Mouse (Mus musculus): ENCODE data around the gene Srarp.

Gene Srarp

DNA sequence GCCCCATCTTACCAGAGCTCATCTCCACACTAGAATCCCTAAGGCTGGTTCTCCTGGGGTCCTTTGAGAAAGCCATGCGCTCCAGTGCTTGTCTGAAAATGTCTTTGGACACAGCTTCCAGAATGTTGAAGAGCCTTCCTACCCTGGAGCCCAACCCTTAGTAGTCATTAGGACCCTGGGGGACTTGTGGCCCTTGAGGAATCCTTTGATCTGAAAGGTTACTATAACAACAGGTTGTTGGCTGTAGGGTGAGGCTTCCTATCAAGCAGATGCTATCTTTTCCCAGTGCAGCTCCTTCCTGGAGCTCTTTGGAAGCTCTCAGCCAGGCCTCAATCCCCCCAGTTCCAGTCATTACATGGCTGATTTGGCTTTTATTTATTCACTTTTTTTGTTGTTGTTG is at the start of gene Srarp:
Gene Srarp (minus strand): TSS at position 132 of the 400 bp plus-strand sequence.
- DNase-seq = no peak

GRCm38 (mm10) chr4:141484071-141484470 is 48.2 kb upstream of the Srarp start:
- DNase-seq = peak; percentile 52

GRCm38 (mm10) chr4:141479411-141479810 is 43.5 kb upstream of the Srarp start:
- no peak for DNase-seq

- DNase-seq = no peak
Observed at GRCm38 (mm10) chr4:141478794-141479193, 42.9 kb upstream of the Srarp start.

DNA sequence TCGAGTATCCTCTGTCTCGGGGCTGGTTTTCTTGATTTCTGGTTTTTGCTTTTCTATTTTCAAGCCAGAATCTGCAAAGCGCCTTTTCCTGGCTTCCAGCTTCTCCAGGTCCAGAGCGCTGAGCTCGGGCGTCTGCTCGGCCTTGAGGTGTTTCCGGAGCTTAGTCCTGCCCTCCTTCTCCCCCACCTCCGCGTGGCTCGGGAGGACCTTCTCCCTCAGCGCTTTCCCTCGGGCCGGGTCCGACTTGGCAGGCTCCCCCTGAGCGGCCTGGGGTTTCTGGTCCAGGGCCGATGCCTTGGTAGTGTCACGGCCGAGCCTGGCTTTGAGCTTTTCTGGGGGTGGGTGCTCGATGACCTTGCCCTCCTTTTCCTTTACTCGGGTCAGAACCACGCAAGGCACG is 42.3 kb upstream of the Srarp start:
- DNase-seq = peak; percentile 32

- DNase-seq = peak; percentile 82
Observed at GRCm38 (mm10) chr4:141477681-141478102, 41.8 kb upstream of the Srarp start.

- peak; percentile 54 for DNase-seq
Observed at GRCm38 (mm10) chr4:141474431-141474830, 38.5 kb upstream of the Srarp start.

- DNase-seq = no peak
Observed at GRCm38 (mm10) chr4:141472641-141473321, 36.9 kb upstream of the Srarp start.

GRCm38 (mm10) chr4:141471491-141471890 is 35.6 kb upstream of the Srarp start:
- DNase-seq = no peak

DNA sequence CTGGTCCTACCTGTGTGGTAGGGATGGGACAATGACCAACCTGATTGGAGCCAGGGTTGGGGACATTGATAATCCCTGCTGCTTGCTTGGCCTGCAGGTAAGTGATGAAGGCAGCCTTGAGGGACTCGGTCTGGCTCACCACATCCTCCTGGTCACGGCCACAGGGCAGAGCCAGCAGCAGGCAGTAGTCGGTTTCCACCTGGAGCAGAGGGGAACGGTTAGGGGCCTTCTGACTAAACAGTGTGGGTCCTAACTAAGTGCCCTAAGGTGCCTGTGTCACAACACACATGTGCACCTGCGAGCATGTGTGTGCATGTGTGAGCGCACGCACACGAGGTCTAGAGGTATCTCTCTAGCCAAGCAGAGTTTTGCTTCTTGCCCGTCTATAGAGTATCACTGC is 33.4 kb upstream of the Srarp start:
- DNase-seq = no peak

GRCm38 (mm10) chr4:141468576-141468975 is 32.7 kb upstream of the Srarp start:
- no peak for DNase-seq

GRCm38 (mm10) chr4:141467581-141467927 is 31.6 kb upstream of the Srarp start:
- DNase-seq = no peak

DNA sequence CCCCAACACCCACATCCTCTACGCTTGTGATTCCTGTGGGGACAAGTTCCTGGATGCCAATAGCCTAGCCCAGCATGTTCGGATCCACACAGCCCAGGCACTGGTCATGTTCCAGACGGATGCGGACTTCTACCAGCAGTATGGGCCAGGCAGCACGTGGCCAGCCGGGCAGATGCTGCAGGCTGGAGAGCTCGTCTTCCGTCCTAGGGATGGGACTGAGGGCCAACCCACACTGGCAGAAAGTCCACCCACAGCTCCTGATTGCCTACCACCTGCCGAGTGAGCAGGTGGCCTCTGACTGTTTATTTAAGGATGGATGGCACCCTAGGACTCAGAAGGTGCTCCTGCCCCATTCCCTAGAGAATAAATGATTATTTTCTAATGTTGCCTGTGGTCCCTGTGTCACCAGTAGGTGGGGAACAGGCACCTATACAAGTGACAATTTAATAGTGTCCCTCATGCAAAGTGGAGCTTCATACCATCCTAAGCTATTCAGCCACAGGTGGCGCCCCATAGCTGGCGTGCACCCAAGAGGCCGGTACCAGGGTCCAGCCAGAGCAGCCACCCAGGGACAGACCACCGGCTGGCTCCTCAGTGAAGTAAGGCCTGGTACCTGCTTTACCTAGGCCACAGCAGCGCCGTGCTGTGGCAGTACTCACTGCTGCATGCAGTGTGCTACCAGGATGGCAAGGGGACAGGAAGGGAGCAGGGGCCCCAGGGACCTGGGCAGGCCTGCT is 31.1 kb upstream of the Srarp start:
- DNase-seq = no peak

- no peak for DNase-seq
Observed at GRCm38 (mm10) chr4:141466289-141466795, 30.4 kb upstream of the Srarp start.

DNA sequence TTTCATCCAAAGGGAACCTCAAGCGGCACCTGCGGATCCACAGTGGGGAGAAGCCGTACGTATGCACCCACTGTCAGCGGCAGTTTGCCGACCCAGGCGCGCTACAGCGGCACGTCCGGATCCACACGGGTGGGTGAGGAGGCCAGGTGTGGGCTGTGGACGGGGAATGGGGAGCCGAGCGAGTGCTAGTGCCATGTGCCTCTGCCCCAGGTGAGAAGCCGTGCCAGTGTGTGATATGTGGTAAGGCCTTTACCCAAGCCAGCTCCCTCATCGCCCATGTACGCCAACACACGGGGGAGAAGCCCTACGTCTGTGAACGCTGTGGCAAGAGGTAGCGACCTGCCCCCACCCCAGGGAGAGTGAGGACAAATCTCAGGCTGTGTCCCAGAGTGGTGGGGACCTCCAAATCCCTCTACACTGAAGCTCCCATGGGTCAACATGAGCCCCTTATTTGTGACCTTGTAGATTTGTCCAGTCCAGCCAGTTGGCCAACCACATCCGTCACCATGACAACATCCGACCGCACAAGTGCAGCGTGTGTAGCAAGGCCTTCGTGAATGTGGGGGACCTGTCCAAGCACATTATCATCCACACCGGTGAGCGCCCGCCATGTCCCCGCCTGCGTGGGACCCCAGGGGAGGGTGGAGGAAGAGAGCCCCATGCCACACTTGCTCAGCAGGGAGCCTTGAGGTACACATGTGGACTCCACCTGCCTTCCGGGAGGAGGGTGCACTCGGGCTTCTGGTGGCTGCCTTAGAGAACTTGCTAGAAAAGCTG is 29.8 kb upstream of the Srarp start:
- DNase-seq = no peak

- no peak for DNase-seq
Observed at GRCm38 (mm10) chr4:141464722-141465121, 28.8 kb upstream of the Srarp start.

GRCm38 (mm10) chr4:141463472-141463871 is 27.6 kb upstream of the Srarp start:
- no peak for DNase-seq

DNA sequence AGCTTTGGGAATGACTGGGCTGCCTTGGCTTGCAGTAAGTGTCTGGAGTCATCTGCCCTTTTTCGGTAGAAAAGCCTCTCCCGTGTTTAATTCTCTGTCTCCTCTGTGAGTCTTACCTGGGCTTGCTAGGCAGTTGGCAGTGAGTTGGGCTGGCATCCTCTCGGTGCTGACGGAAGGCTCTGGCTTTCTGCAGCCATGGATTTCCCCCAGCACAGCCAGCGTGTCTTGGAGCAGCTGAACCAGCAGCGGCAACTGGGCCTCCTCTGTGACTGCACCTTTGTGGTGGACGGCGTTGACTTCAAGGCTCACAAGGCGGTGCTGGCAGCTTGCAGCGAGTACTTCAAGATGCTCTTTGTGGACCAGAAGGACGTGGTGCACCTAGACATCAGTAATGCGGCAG is 25.7 kb upstream of the Srarp start:
- DNase-seq = no peak

DNA sequence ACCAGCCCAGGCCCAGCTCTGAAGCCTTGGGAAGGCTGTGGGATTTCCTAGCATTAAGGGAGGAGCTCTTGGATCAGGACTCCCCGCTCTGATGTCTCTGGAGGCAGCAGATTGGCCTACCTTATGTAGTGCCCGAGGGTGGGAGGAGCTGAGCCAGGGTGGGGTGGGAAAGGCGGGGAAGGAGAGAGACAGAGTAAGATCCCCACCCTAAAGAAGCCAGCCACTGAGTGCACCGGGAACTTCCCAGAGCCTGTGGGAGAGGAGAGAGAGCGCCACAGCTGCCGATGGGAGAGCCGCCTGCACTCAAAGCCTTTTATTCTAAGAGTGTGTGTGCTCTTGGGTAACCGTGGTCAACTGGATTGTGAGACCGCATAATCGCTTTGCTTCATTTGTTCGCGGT is 25.2 kb upstream of the Srarp start:
- DNase-seq = no peak

DNA sequence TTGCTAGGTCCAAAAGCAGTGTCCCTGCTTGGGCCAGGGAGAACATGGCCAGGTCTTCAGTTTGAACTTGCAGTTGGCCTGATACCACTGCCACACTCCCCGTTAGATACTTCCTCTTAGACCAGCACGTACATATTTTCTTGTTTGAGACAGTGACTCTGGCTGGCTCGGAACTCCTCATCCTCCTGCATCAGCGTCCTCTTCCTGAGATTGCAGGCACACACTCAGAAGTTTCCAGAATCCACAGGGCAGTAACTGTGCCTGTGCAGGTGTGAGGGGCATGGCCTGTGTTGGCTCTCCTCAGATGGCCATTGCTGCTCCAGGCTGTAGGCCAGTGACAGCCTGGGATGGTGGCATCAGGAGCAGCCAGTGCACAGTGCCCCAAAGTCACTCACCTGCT is 24.6 kb upstream of the Srarp start:
- no peak for DNase-seq

GRCm38 (mm10) chr4:141459766-141460165 is 23.9 kb upstream of the Srarp start:
- no peak for DNase-seq

GRCm38 (mm10) chr4:141458888-141459287 is 23.0 kb upstream of the Srarp start:
- no peak for DNase-seq

DNA sequence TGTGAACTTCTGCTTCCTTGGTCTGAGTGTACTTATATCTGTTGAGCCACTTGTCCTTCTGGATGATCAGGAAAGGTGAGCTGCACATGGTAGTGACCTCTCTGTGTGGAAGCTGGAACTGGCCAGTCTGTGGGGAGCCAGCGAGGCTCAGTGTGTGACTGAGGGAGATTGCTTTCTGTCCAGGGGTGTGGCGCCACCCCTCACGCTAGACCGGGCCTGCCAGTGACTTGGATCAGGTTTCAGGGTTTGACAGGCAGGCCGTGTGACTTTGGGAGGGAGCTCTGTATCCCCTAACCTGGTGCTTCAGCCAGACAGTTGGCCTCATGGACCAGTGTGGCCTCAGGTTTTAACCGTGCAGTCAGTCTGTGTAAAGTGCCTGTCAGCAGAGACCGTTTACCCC is 22.3 kb upstream of the Srarp start:
- no peak for DNase-seq
